Mouse (Mus musculus) MEL (cell line): ENCODE results near the gene Foxq1. TPM values are rescaled to one million over a fixed set of nuclear protein-coding genes. Genes with fewer than 3 reads are reported as not detected.

Source experiments
- polyA plus RNA-seq, 2 experiments: library from polyadenylated mRNA; stranded (reverse) in 1 of 2; unstranded in 1 of 2; fragments of >175 nt in 1 of 2; fragments of >200 nt in 1 of 2; gene quantifications; 2 replicates each; pipeline versions ENCODE4 v1.2.1 to v1.2.4; 2012; ENCODE audit warnings: low replicate concordance in 2 of 2, low read depth in 1 of 2; ENCODE audit not compliant: insufficient read length in 2 of 2, insufficient read depth in 1 of 2, missing spikeins in 1 of 2
- total RNA-seq: library from RNA; depleted of rRNA; stranded (reverse); fragments of 300-350 nt; gene quantifications from 2 replicates; pipeline ENCODE4 v1.2.3, GENCODE M21; 2012; rRNA removed

The Foxq1 gene
- total and polyA plus RNA-seq, 3 experiments, result not detected

Other genes with a start within 250 kb of the Foxq1 start
- not detected in 2 replicates for gene A530084C06Rik, start 3.2 kb downstream of the Foxq1 start, total RNA-seq
- gene A530084C06Rik, start 3.2 kb downstream of the Foxq1 start, polyA plus RNA-seq, result not detected
- gene Foxf2, start 69.7 kb downstream of the Foxq1 start, total RNA-seq, result not detected in 2 replicates
- gene Foxf2, start 69.7 kb downstream of the Foxq1 start, polyA plus RNA-seq, result not detected